Mouse (Mus musculus) testis, adult 2 months (tissue): ENCODE results near the gene Gata1.

Experiments
- CTCF ChIP-seq: fragments of 200-500 bp; IDR thresholded peaks from 2 replicates; pipeline ENCODE4 v1.5.1; 2012; ENCODE audit warnings: low read depth, mild to moderate bottlenecking, inconsistent platforms, low read length, moderate library complexity; ENCODE audit not compliant: control insufficient read depth, insufficient read depth, insufficient replicate concordance
- POLR2A ChIP-seq: fragments of 200-500 bp; IDR thresholded peaks from 2 replicates; pipeline ENCODE4 v1.6.1; 2012; ENCODE audit warnings: low read depth, mild to moderate bottlenecking, inconsistent platforms, low read length, moderate library complexity; ENCODE audit not compliant: control insufficient read depth

DNA sequence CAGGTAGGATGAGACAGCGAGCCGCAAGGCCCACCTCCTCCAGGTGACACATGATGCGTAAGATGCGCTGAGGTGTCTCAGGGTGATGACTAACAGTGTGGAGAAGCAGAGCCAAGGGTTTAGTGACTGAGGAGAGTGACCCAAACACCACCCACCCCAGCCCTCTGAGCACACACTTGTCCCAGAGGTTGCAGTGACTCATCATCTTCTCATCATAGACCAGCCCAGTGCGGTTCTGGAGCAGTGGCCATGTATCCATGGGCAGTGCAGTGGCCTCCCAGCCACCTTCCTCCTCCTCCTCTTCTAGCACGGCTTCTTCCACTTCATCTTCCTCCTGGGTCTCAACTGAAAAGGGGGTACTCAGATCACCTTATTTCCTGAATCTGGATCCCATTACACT is 40.2 kb downstream of the Gata1 start:
- no peak for TF ChIP-seq CTCF
- no peak for TF ChIP-seq POLR2A
